Mouse (Mus musculus) C3H10T1/2 (cell line): ENCODE data around the gene Ecd. TPM values are rescaled to one million over a fixed set of nuclear protein-coding genes. Genes with fewer than 3 reads are reported as not detected.

Experiments
- polyA plus RNA-seq, 2 experiments: library from polyadenylated mRNA; unstranded; fragments of >200 nt; fragmentation: generic; extraction: Trizol; gene quantifications; one replicate each; pipeline ENCODE4 v1.2.1; 2012; ENCODE audit warnings: missing spikeins in 2 of 2

Ecd gene
- polyA plus RNA-seq: 10 to 100 TPM; 12.5 to 22.5 TPM

DNA sequence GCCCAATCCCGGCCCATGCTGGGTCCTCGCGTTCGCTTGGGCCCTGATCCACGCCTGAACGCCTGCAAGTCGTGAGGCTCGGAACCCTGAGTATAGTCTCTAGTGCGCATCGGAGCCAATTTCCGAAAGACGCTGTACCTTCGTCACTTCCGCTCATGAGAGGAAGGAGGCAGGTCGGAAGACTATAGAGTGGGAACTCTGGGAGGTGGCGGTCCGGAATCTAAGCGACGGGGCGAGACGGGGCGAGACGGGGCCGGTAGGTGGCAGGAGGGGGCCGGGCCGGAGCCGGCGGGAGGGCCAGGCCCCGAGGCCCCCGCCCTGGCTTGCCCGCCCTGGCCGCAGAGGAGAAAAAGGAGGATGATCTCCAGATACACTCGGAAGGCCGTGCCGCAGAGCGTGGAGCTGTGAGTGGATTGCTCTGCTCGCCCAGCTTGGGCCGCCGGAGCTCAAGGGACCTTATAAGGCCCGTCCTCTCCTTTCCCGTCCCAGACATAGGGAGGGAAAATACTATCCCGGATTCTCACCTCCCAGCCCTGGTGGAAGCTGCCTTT lies at the start of gene Ecd, which contains the start of gene Fam149b:
Ecd (minus strand) TSS at position 131 of the 551 bp plus-strand sequence.
Fam149b (plus strand) TSS at position 172 of the 551 bp plus-strand sequence.

GRCm38 (mm10) chr14:20393205-20393913 lies 45.4 kb upstream of the Ecd start, which contains the start of gene Mrps16:
TSS of gene Mrps16 (minus strand) at chr14:20393634.

GRCm38 (mm10) chr14:20388441-20389129 lies 40.7 kb upstream of the Ecd start, which contains the start of gene Dnajc9:
TSS of gene Dnajc9 (minus strand) at chr14:20388910.

GRCm38 (mm10) chr14:20294117-20294892 lies 53.6 kb downstream of the Ecd start, which contains the start of gene Nudt13:
TSS of gene Nudt13 (plus strand) at chr14:20294697.

Other genes with a start within 250 kb of the Ecd start
- gene Saysd1, start 209.6 kb downstream of the Ecd start, polyA plus RNA-seq: 1 to 10 TPM; 3.0 to 3.4 TPM
- not detected for gene Kcnk5, start 166.3 kb downstream of the Ecd start, polyA plus RNA-seq
- not detected for gene Kcnk16, start 78.9 kb downstream of the Ecd start, polyA plus RNA-seq
- gene Nudt13, start 53.4 kb downstream of the Ecd start, polyA plus RNA-seq: 10 to 100 TPM in 1 of 2 experiments, 1 to 10 TPM in 1; 2.7 to 17.1 TPM
- gene Fam149b, start within 50 bp of the Ecd start, polyA plus RNA-seq: 10 to 100 TPM in 1 of 2 experiments, 1 to 10 TPM in 1; 4.2 to 25.5 TPM
- 10 to 100 TPM; 23.4 to 44.0 TPM for gene Dnajc9, start 40.8 kb upstream of the Ecd start, polyA plus RNA-seq
- 100 to 1,000 TPM; 103 to 144 TPM for gene Mrps16, start 45.5 kb upstream of the Ecd start, polyA plus RNA-seq
- gene Cfap70, start 104.1 kb upstream of the Ecd start, polyA plus RNA-seq: under 1 TPM in 1 of 2 experiments, not detected in 1; 0.05 TPM
- 10 to 100 TPM; 17.3 to 62.4 TPM for gene Anxa7, start 132.0 kb upstream of the Ecd start, polyA plus RNA-seq
- gene Mss51, start 148.8 kb upstream of the Ecd start, polyA plus RNA-seq: under 1 TPM in 1 of 2 experiments, not detected in 1; 0.26 TPM
- 10 to 100 TPM in 1 of 2 experiments, 1 to 10 TPM in 1; 2.9 to 17.3 TPM for gene Ppp3cb, start 198.5 kb upstream of the Ecd start, polyA plus RNA-seq